Mouse (Mus musculus) G1E-ER4 (cell line): ENCODE measurements around the gene Twsg1. TPM values are rescaled to one million over a fixed set of nuclear protein-coding genes. Genes with fewer than 3 reads are reported as not detected.

Source experiments
- GATA1 ChIP-seq: IDR thresholded peaks from one replicate; pipeline ENCODE4 v1.8.0; 2012; ENCODE audit warnings: low read length, inconsistent platforms
- polyA plus RNA-seq: library from polyadenylated mRNA; stranded (reverse); fragments of >175 nt; gene quantifications from 2 replicates; pipeline ENCODE4 v1.2.3, GENCODE M21; 2012

Twsg1 gene
- 28.4 and 51.7 TPM in 2 replicates for polyA plus RNA-seq

DNA sequence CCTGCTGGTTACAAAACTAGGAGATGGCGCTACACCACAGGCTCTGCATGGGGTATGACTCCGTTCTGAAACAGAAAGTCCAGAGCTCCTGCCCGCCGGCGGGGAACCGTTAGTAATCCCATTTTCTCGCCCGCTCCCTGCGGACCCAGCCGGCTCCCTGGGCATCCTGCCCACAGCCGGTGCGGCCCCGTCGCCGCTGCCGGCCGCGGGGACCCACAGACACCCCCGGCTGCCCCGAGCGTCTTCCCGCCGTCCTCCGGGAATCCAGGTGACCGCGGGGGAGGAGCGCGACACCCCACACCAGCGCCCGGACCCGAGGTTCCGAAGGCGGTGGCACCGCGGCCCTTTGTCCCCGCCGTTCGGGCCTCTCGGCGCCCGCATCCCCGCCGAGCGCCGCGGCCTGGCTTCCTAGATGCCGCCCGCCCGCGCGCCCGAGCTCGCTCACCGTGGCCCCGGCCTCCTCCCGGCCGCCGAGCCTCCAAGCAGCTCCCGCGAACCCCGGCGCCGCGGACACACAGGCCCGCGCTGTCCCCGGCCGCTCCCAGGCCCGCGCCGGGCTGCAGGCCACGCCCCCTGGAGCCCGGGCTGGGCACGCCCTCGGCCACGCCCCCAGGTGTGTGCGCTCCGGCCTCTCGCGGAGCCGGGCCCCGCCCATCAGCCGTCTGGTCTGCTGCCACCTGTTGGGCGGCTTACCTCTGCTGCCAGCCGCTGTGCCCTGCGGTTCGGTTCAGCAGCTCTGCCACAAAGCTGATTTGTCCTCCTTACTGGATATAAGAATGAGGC is at the start of gene Twsg1:
TSS of gene Twsg1 (minus strand) at position 605 of the 783 bp plus-strand sequence.
- no peak for TF ChIP-seq GATA1

DNA sequence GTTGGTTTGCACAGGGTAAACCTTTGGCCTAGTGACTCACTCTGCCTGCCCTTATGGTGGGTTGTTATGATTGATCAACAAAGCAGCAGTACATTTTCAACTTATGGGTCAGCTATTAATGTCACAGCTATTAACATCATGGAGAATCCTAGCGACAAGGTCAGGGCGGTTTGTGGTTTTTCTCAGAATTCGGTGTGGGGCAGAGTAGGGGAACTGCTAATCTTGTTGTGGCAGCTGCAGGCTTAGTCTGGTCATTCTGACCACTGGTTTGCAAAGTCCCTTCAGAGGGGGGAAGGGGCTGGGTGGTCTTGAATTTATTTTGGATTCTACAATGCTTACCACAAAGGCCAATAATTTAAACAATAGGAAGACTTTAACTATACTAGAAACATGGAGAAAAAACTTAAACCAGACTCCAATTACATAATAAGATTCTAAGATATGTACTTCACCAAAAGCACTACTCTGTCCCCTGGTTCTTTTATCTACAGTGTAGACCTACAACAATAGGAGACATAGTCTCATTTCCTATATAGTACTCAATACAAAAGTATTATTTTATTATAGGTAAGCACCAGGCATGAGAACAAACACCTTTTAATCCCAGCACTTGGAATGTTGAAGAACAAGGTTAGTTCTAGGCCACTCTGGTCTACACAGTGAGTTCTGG is 37.3 kb upstream of the Twsg1 start:
- TF ChIP-seq GATA1, result peak; percentile 60

DNA sequence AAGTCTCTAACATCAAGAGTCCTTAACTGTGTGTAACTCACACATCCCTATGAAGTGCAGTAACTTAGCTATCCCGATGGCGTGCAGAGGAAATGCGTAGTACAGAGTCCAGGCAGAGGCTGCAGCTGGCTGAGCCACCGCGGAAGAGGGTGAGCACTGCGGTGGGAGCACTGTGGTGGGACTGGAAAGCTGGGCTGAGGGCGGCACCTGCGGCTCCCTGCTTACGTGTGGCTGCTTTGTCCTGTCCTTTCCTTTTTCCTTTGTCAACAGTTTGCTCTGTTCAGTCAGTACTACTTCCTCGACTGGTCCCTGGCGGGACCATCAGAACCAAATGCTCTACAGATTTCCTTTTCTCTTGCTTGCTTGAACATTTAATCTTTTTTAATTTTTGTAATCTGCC is 16.7 kb upstream of the Twsg1 start:
- no peak for TF ChIP-seq GATA1

DNA sequence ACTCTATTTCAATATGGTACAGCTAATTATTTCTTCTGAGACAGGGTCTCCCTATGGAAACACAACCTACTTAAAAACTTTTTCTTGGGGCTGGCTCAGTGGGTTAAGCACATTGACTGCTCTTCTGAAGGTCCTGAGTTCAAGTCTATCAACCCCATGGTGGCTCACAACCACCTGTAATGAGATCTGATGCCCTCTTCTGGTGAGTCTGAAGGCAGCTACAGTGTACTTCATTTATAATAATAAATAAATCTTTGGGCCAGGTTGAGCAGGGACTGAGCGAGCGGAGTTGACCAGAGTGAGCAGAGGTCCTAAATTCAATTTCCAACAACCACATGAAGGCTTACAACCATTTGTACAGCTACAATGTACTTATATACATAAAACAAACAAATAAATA is 11.2 kb upstream of the Twsg1 start:
- TF ChIP-seq GATA1, result no peak

DNA sequence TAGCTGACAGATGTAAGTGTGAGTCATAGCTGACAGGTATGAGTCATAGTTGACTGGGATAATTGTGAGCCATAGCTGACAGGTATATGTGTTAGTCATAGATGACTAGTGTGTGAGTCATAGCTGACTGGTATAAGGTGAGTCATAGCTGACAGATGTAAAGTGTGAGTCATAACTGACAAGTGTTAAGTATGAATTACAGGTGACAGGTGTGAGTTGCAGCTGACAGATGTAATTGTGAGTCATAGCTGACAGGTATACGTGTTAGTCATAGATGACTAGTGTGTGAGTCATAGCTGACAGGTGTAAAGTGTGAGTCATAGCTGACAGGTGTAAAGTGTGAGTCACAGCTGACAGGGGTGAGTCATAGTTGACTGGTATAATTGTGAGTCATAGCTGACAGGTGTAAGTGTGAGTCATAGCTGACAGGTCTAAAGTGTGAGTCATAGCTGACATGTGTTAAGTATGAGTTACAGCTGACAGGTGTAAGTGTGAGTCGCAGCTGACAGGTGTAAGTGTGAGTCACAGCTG is 10.6 kb upstream of the Twsg1 start:
- TF ChIP-seq GATA1, result no peak

DNA sequence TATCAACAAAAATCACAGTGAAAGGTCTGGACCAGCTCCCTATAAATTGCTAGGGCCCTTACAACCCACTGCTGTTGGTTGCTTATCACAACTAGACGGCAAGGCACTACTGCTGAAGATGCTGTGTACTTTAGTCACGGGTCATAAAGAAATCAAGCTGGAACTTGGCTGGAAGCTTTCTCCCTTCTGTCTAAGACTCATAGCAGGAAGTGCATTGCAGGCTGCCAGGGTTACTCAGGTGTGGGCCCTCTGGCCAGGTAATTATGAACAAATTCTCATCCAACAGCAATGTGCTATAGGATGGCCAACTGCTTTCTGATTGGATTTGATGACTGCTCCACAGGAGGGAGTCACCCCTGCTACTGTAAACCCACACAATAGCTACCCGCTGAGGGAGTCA is 8.0 kb upstream of the Twsg1 start:
- no peak for TF ChIP-seq GATA1

DNA sequence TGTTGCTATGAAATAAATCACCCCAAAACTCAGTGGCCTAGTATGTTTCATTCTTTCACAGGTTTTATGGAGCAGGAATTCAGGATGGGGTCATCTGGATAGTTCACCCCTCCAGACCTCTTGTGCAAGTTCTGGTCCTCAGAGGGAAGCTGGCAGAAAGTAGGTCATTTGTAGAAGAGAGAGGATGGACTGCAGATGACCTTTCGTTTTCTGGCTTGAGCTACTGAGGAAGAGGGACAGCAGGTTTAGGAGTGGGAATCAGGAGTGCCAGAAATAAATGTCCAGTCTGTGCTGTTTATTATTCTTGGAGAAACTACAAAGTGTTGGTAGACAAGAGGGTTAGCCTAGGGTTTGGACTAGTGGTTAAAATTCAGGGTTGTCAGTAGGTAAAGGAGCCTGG is 7.3 kb upstream of the Twsg1 start:
- TF ChIP-seq GATA1, result no peak

DNA sequence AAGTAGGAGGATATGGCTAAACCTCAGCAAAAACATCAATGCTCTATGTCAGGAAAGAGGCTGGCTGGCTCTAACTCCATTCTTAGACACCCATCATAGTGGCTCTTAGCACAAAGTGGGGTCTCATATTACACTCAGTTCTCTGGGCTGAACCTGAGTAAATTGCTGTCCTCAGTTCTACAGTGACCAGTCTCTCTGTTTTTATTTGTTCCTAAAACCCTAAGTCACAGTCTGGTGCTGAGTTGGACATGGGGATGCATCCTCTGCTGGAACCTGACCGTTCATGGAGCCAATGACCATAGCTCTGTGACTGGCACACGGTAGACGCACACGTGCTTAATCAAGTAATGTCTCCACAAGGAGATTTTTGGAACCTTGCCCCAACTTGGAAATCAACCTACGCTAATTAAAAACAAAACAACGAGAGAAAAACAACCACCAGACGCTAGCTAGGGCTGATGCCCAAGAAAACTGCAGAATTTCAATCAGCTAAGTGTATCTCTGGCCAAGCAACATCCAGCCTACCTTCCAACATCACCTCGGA is 6.8 kb upstream of the Twsg1 start:
- no peak for TF ChIP-seq GATA1

DNA sequence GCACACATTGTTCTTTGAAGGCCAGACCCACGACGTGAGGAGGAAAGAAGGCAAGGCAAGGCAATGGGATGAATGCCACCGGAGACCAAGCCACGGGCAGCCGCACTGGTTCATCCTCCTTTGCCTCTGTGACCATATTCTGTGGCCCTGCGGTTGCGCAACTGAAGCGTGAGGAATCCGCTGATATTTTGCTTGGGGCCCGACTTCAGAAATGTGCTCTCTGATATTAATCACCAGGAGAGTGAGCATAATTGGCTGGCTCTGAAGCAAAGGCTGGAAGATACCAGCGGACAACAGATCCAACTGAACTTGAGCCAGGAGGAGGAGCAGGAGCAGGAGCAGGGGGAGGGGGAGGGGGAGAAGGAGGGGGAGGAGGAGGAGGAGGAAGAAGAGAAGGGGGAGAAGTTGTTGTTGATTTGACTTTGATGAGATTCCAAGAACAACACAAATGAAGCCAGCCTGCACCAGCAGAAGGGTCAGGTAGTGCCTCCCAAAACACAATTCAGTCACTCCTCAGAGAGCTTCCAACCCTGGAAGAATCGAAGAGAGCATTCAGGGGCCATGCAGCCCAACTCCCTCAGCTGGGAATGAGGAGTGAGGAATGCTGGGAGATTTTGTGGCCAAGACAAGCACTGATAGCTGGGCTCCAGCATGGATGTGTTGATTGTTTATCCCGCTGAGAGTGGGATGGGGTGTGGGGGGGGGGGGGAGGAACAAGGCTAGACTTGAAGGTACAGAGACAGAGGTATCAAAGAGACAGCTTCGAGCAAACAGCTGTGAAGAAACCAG is 6.2 kb upstream of the Twsg1 start:
- no peak for TF ChIP-seq GATA1

DNA sequence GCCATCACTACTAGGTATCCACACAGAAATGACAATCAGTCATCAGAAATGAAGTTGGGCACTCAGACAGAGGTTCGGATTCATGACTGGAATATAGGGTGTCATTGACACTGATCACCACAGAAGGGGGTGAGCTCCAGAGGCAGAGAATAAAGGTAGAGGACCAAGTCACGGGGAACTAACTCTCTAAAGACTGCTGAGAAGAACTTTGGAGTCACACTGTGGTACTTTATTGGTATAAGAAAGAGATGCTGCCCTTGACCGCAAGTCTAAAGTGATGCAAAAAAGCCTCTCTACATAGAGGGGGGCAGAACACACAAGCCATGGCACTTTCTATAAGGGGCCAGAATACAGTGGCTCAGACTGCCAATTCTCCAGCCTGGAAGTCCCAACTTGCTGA is 5.1 kb upstream of the Twsg1 start:
- TF ChIP-seq GATA1, result no peak

DNA sequence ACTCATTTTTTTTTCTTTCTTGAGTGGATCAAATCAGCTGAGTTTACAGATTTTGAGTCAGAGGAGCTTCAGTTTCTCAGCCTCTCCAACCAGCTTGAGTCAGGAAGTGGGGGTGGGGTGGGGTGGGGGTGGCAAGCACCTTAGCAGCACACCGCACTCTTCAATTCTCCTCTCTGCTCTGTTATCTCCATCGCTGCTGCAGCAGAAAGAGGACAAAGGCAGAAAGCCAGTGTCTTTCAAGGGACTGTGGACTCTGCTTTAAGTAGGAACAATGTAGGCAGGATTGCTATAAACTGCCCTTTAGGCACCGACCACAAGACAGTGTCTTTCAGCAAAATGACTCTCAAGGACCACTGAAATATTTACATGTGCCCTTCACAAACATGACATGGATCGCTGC is 2.9 kb upstream of the Twsg1 start:
- TF ChIP-seq GATA1, result no peak

DNA sequence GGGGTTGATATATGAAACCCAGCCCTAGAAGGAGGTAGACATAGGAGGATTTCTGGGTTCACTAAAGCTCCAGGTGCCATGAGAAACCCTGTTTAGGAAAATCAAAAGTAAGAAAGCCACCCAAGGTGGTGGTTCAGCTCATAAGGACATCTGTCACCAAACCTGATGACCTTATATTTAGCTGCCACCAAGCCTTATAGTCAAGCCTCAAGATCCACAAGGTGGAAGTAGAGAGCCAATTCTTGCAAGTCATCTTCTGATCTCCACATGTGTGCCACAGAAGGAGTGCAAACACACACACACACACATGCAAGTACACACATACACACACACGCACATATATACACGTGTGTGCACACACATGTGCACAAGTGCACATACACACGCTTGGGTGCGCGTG is 1.1 kb upstream of the Twsg1 start:
- no peak for TF ChIP-seq GATA1

DNA sequence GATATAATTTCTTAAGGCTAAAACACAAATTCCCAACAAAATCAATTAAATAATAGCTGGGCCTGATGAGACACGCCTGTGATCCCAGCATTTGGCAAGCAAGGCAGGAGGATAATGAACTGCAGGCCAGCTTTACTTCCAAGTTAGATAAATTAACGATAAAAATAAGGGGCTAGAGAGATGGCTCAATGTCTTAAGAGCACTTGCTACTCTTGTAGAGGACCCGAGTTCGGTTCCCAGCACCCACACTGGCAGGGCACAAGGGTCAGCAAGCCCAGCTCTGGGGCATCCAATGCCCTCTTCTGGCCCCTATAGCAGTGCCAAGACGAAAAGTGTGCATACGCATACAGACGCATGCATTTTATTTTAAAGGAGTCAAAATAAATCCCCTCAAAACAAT is 843 bp downstream of the Twsg1 start:
- TF ChIP-seq GATA1, result no peak

DNA sequence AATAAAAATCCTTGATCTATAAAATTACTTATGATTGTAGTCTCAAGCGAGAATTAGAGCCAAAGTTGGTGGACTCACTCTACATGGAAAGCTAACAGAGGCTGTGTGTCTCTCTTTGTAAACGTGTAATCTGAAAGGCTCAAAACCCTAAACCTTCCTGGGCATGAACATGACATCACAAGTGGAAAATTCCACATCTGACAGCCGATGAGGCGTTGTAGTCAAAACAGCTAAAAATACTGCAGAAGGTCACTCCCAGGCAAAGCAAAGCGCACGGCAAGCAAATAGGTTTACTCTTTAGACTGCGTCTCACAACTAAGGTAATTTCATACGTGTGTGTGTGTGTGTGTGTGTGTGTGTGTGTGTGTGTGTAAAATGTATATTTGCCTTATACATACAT is 3.7 kb downstream of the Twsg1 start:
- no peak for TF ChIP-seq GATA1

DNA sequence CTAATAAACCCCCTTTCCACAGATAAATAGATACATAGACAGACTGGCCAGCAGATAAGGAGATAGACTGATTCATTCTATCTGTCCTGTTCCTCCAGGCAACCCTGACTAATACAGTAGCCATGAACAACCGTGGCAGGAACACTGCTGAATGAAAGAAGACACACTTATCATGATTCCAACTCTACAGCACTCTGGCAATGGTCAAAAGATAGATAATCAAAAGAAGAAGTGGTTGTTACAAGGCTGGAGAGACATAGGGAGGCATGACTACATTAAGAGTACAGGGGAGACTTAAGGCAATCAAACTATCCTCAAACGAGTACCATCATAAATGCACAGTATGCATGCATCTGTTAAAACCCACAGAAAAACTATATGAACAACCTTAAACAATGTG is 5.6 kb downstream of the Twsg1 start:
- peak; percentile 50 for TF ChIP-seq GATA1

DNA sequence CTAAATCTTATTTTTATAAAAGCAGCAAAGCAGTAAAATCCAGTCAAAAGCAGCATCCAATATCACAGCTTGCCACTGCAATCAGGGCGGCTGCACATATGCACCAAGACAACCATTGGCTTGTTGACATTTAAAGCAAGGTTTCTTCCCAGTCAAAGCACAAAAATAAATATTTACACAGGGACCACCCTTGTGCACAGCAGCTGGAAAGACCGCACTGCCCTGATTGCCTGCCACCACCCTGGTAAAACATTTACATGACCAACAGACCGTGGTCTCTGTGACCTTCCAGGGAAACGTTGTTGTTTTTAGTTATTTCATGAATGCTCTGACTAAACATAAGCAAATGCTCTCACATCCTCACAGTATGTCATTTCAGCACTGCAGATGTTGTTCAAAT is 8.6 kb downstream of the Twsg1 start:
- no peak for TF ChIP-seq GATA1
